Mouse (Mus musculus) kidney, embryonic 14.5 days (tissue): ENCODE data around the gene Ppp2r2d. TPM values are rescaled to one million over a fixed set of nuclear protein-coding genes. Genes with fewer than 3 reads are reported as not detected.

ENCODE experiments used
- ATAC-seq: fragments of 200-750 bp; cut with Nextera tagmentation; 2 replicates; pipeline ENCODE4 v1.8.0; 2017; ENCODE audit warnings: moderate number of reproducible peaks, mild to moderate bottlenecking, moderate TSS enrichment, moderate library complexity; ENCODE audit not compliant: low FRiP score, low TSS enrichment
- H3K27ac ChIP-seq: fragments of 300-500 bp; sonication (generic); 2 replicates; pipeline ENCODE4 v1.5.1; 2014; ENCODE audit warnings: low read depth, mild to moderate bottlenecking, low read length, moderate library complexity, mixed read lengths
- H3K27me3 ChIP-seq: fragments of 300-500 bp; sonication (generic); 2 replicates; pipeline ENCODE4 v1.6.1; 2014; ENCODE audit warnings: mild to moderate bottlenecking, low read length; ENCODE audit not compliant: control insufficient read depth, insufficient read depth
- H3K36me3 ChIP-seq: fragments of 300-500 bp; sonication (generic); 2 replicates; pipeline ENCODE4 v1.6.1; 2014; ENCODE audit warnings: low read length, mixed read lengths; ENCODE audit not compliant: control insufficient read depth, insufficient read depth
- H3K4me1 ChIP-seq: fragments of 300-500 bp; sonication (generic); 2 replicates; pipeline ENCODE4 v1.6.1; 2014; ENCODE audit warnings: low read length, mixed read lengths; ENCODE audit not compliant: control insufficient read depth, insufficient read depth
- H3K4me2 ChIP-seq: fragments of 300-500 bp; sonication (generic); replicated peaks from 2 replicates; pipeline ENCODE4 v1.6.1; 2014; ENCODE audit warnings: low read depth, mild to moderate bottlenecking, low read length
- H3K4me3 ChIP-seq: fragments of 300-500 bp; sonication (generic); 2 replicates; pipeline ENCODE4 v1.5.1; 2014; ENCODE audit warnings: mild to moderate bottlenecking, low read length
- H3K9ac ChIP-seq: fragments of 300-500 bp; sonication (generic); 2 replicates; pipeline ENCODE4 v1.6.1; 2014; ENCODE audit warnings: low read depth, mild to moderate bottlenecking, low read length, moderate library complexity
- H3K9me3 ChIP-seq: fragments of 300-500 bp; sonication (generic); 2 replicates; pipeline ENCODE4 v1.6.1; 2016; ENCODE audit warnings: low read length; ENCODE audit not compliant: control insufficient read depth
- WGBS: fragments of 180-500 bp; shearing (Covaris S2); extraction: QIAGEN DNeasy Blood & Tissue Kit; methylation state at CpG from one replicate; pipeline ENCODE4 v1.1.7; 2014; 5-methylcytosine and 5-hydroxymethylcytosine counted together
- polyA plus RNA-seq: library from polyadenylated mRNA; unstranded; fragments of >200 nt; fragmentation: Nextera tagmentation; extraction: Ambion mirVana; gene quantifications from 2 replicates; pipeline ENCODE4 v1.2.1, GENCODE M21; 2014

Gene Ppp2r2d
- polyA plus RNA-seq, 1 experiment from 2014 or later: 48.5 TPM

GRCm38 (mm10) chr7:138908768-138909276, 62.9 kb downstream of the Ppp2r2d start:
- Histone ChIP-seq H3K9ac (peak overlapping the region; percentile 83), H3K9me3 (no peaks in the 10 kb centered on the region), H3K4me3 (peak overlapping the region; percentile 82), H3K4me1 (peaks cover 13% of the 10 kb centered on the region), H3K27me3 (no peaks in the 10 kb centered on the region), H3K4me2 (peak overlapping the region; percentile 80), H3K27ac (0 out of 2 replicates have a peak overlapping the region, but pooled peaks have one; percentile 69), H3K36me3 (no peaks in the 10 kb centered on the region)
- WGBS: 4% methylated on average over 10 of the region's 10 CpGs
- ATAC-seq: no peak

DNA sequence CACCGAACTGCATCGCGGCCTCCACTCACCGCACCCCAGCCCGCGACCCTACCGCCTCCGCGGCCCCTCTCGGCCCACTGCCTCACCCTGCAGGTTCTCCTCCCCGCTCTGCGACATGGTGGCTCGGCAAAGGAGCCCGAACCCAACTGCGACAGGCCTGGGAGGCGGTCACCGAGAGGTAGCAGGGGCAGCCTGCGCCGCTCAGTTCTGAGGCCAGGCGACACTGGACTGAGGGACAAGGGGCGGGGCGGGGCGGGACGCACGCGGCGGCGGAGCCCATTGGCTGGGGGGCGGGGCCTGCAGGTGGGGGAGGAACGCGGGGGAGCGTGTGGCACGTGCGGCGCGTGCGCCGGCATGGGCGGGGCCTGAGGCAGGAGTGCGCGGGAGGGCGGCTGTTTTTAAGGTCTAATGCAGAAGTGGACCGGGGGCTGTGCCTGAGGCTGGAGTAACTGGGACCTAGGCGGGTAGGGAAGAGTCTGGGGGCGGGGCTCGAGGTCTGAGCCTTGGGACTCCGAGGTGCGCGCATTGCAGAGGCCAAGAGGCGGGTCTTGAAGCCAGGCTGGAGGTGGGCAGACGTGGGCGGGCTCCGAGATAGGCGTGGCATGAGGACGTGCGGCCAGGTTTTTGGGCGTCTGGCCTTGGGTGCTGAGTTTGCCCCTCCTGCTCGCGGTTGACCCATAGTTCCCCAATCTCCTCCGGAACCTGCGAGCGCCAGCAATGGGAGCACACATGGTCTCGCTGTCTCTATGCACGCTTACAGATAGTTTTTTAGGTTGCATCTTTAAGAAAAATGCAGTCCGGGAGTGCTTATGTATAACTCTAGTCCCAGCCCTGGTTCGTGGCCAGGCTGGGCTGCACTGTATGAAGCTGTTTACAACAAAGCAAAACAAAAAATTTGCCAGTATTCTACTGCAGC, 63.7 kb downstream of the Ppp2r2d start, which contains the start of gene Bnip3:
TSS of gene Bnip3 (minus strand) at position 243 of the 916 bp plus-strand sequence.
- Histone ChIP-seq H3K4me3 (peak within 1 kb of the TSS; percentile 82), H3K27ac (peak within 1 kb of the TSS; percentile 69; the same call in 1 of the 2 replicates), H3K27me3 (no peaks in the 10 kb centered on the region), H3K36me3 (no peaks in the 10 kb centered on the region), H3K9ac (peak within 1 kb of the TSS; percentile 83), H3K9me3 (no peaks in the 10 kb centered on the region), H3K4me2 (peak within 1 kb of the TSS; percentile 80), H3K4me1 (peaks cover 13% of the 10 kb centered on the region)
- peak; percentile 96 for ATAC-seq
- under 1% methylated on average over 65 of the region's 66 CpGs for WGBS

- no peaks in the 10 kb centered on the region for H3K36me3 ChIP-seq
- WGBS: 19% methylated on average over 7 of the region's 7 CpGs
- ATAC-seq: no peak
These were observed 64.3 kb downstream of the Ppp2r2d start for GRCm38 (mm10) chr7:138910193-138910562.

DNA sequence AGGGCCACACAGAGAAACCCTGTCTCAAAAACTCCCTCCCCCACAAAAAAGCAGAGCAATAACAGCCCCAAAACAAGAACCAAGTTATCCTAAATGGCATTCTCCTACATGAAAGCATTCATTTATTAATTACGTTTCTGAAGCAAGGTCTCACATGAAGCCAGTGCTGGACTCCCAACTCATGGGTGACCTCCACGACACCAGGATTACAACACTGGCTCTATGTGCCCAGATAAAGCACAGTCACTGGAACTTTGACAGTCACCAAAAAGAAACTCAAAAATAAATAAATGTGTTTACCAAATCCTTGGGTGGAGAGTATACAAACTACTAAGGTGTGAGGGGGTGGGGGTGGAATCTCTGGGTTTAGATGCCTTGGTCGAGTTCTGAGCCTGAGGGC, 67.7 kb downstream of the Ppp2r2d start:
- Histone ChIP-seq H3K27ac (no peak overlapping the region), H3K9ac (no peak overlapping the region), H3K4me2 (no peak overlapping the region), H3K4me1 (peaks cover 8% of the 10 kb centered on the region), H3K27me3 (no peaks in the 10 kb centered on the region), H3K9me3 (no peaks in the 10 kb centered on the region), H3K36me3 (no peaks in the 10 kb centered on the region), H3K4me3 (no peak overlapping the region)
- no peak for ATAC-seq
- 73% methylated on average over 3 of the region's 3 CpGs for WGBS

More at GRCm38 (mm10) chr7:138910193-138910562, 64.3 kb downstream of the Ppp2r2d start:
- H3K4me1 ChIP-seq: peaks cover 13% of the 10 kb centered on the region
- H3K9ac ChIP-seq: peak overlapping the region; percentile 83
- H3K9me3 ChIP-seq: no peaks in the 10 kb centered on the region
- peak overlapping the region; percentile 42; the same call in 1 of the 2 replicates for H3K27ac ChIP-seq
- peak overlapping the region; percentile 82 for H3K4me3 ChIP-seq
- peak overlapping the region; percentile 80 for H3K4me2 ChIP-seq
- H3K27me3 ChIP-seq: no peaks in the 10 kb centered on the region

GRCm38 (mm10) chr7:138919156-138919944, 73.5 kb downstream of the Ppp2r2d start:
- Histone ChIP-seq H3K4me1 (peaks cover 9% of the 10 kb centered on the region), H3K27me3 (no peaks in the 10 kb centered on the region), H3K4me3 (peak overlapping the region; percentile 35), H3K27ac (peak overlapping the region; percentile 56; the same call in 1 of the 2 replicates), H3K36me3 (no peaks in the 10 kb centered on the region), H3K4me2 (peak overlapping the region; percentile 68), H3K9ac (peak overlapping the region; percentile 35; the same call in 1 of the 2 replicates), H3K9me3 (no peaks in the 10 kb centered on the region)
- peak; percentile 82 for ATAC-seq
- WGBS: 2% methylated on average over 26 of the region's 26 CpGs

- ATAC-seq: no peak
- H3K36me3 ChIP-seq: no peaks in the 10 kb centered on the region
- H3K27me3 ChIP-seq: no peaks in the 10 kb centered on the region
- H3K4me1 ChIP-seq: peaks cover 9% of the 10 kb centered on the region
- no peak overlapping the region for H3K4me3 ChIP-seq
- H3K27ac ChIP-seq: no peak overlapping the region
- WGBS: 93% methylated on average over 8 of the region's 8 CpGs
- no peak overlapping the region for H3K9ac ChIP-seq
- H3K9me3 ChIP-seq: no peaks in the 10 kb centered on the region
- H3K4me2 ChIP-seq: no peak overlapping the region
These were observed 75.7 kb downstream of the Ppp2r2d start for GRCm38 (mm10) chr7:138921611-138922010.

DNA sequence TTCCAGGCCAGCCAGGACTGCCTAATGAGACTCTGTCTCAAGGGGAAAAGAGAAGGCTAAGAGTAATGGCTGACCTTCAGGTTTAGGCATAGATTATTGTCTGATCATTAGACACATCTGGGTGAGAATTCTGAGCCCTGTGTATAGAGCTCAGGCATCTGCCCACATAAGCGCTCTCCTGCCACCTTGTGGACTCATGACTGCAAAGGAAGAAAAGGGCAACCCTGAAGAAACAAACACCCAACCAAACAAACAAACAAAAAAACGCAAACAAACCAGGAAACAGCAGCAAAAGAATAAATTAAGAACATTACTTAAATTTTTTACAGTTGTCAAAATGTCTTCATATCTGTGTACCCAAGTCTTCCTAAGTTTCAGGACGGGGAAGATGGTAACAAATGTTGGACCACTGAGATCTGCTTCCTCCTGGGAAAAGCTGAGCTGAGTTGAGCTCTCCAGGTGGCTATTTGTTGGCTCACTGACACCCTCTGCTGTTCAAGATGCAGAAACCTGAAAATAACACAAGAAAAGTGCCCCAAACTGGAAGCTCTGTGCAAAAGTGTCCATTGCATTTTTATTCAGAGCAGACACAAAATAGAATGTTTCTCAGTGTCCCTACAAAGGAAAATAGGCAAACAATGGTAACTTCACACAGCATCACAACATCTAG, 78.0 kb downstream of the Ppp2r2d start:
- Histone ChIP-seq H3K36me3 (no peaks in the 10 kb centered on the region), H3K4me2 (no peak overlapping the region), H3K9ac (no peak overlapping the region), H3K9me3 (no peaks in the 10 kb centered on the region; the same call in 1 of the 2 replicates), H3K27me3 (no peaks in the 10 kb centered on the region), H3K4me1 (peaks cover 8% of the 10 kb centered on the region), H3K4me3 (no peak overlapping the region), H3K27ac (no peak overlapping the region)
- WGBS: 4% methylated on average over 3 of the region's 3 CpGs
- no peak for ATAC-seq

DNA sequence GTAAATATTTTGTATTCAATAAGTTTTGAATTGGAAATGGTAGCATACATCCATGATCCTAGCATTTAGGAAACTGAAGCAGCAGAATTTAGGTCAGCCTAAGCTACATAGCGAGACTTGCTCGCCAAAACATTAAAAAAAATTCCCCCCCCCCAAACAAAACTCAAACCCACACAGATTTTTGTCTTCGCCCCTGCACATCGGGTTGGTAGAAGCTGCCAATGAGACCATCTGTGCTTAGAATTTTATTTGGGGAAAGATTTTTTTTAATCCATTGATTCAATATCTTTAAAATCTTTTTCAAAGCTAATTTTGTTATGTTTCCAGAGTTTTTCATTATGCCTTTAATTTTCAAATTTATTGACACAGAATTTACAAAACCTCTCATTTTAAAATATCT, 82.6 kb downstream of the Ppp2r2d start:
- no peak overlapping the region for H3K27ac ChIP-seq
- no peaks in the 10 kb centered on the region for H3K27me3 ChIP-seq
- H3K4me1 ChIP-seq: no peaks in the 10 kb centered on the region
- 91% methylated on average over 4 of the region's 4 CpGs for WGBS
- ATAC-seq: no peak
- no peak overlapping the region for H3K4me3 ChIP-seq
- no peak overlapping the region for H3K4me2 ChIP-seq
- H3K9me3 ChIP-seq: no peaks in the 10 kb centered on the region; the same call in 1 of the 2 replicates
- H3K9ac ChIP-seq: no peak overlapping the region
- H3K36me3 ChIP-seq: no peaks in the 10 kb centered on the region
